Mouse (Mus musculus): Measurements from ENCODE around the gene Ccdc189. TPM values are rescaled to one million over a fixed set of nuclear protein-coding genes. Genes with fewer than 3 reads are reported as not detected.
"Not testable (repeated sequence)": the region's sequence is repeated elsewhere in the genome, so short reads cannot be mapped to it uniquely, and the experiment has no call there.

The Ccdc189 gene
- 14.0 and 16.5 TPM in 2 replicates for polyA plus RNA-seq (2012; rRNA removed)

- no peak for TF ChIP-seq CTCF (IDR thresholded peaks at IDR 0.05; ENCODE audit: insufficient read depth, low read length)
- peak; percentile 53; the same call in 1 of the 2 replicates for TF ChIP-seq POLR2A (IDR thresholded peaks at IDR 0.05; ENCODE audit: borderline replicate concordance, extremely low read depth, low read depth, low read length)
- H3K4me1 ChIP-seq (ENCODE audit: control insufficient read depth, insufficient read depth, low read length): peaks cover 5% of the 10 kb centered on the region
- under 1% methylated on average over 50 of the region's 50 CpGs for WGBS
- DNase-seq: peak; percentile 88
- peak within 1 kb of the TSS; percentile 87 for H3K4me3 ChIP-seq (replicated peaks; ENCODE audit: extremely low read depth, low read depth, low read length)
These were observed at the start of gene Ccdc189, which contains the start of gene Rnf40 for GRCm38 (mm10) chr7:127588011-127588871. Gene Ccdc189 (minus strand): TSS chr7:127588595. Gene Rnf40 (plus strand): TSS chr7:127588767.

DNA sequence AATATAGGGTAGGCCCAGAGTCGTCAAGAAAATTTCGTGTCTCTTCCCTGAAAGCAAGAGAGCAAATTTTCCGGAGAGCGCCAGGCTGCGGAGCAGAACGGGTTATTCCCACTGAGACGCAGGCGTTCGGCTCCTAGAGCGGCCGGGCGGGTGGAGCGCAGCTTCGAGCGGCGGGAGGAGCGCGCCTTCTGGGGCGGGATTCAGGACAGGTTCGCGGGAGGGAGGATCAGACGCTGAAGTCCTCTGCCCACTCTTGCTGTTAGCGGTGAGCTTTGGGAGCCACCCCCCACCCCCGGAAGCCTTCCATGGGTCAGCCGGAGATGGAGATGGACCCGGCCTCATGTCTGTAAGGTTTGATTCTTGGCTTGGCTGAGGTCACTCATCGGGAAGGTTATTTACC is 48.6 kb upstream of the Ccdc189 start:
- no peak for TF ChIP-seq CTCF (IDR thresholded peaks at IDR 0.05; ENCODE audit: insufficient read depth, low read length)
- TF ChIP-seq POLR2A (IDR thresholded peaks at IDR 0.05; ENCODE audit: borderline replicate concordance, extremely low read depth, low read depth, low read length): peak; percentile 53; the same call in 1 of the 2 replicates

GRCm38 (mm10) chr7:127631416-127631815 is 43.0 kb upstream of the Ccdc189 start:
- H3K4me1 ChIP-seq (ENCODE audit: control insufficient read depth, insufficient read depth, low read length): no peaks in the 10 kb centered on the region
- H3K4me3 ChIP-seq (replicated peaks; ENCODE audit: extremely low read depth, low read depth, low read length): no peak overlapping the region
- no peak for TF ChIP-seq POLR2A (IDR thresholded peaks at IDR 0.05; ENCODE audit: borderline replicate concordance, extremely low read depth, low read depth, low read length)
- TF ChIP-seq CTCF (IDR thresholded peaks at IDR 0.05; ENCODE audit: insufficient read depth, low read length): no peak
- DNase-seq: no peak
- WGBS: 73% methylated on average over 4 of the region's 4 CpGs

More for the DNA sequence above, 48.6 kb upstream of the Ccdc189 start:
- peak overlapping the region; percentile 75 for H3K4me3 ChIP-seq (replicated peaks; ENCODE audit: extremely low read depth, low read depth, low read length)
- H3K4me1 ChIP-seq (ENCODE audit: control insufficient read depth, insufficient read depth, low read length): peaks cover 3% of the 10 kb centered on the region; the same call in 1 of the 2 replicates
- DNase-seq: peak; percentile 69
- WGBS: 1% methylated on average over 27 of the region's 27 CpGs

DNA sequence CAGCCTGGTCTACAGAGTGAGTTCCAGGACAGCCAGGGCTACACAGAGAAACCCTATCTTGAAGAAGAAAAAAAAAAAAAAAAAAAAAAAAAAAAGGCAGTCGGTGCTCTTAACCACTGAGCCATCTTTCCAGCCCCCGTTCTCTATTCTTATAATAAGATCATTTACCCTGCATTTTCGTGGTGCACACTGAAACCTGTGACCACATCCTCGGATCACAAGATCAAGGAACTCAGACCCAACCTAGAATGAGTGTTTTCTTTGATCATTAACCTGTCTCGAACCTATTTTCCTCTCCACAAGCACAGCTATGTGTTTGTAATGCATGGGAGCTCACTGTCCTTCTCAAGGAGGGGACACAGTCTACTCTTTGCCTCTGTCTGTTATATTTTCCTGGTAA is 40.3 kb upstream of the Ccdc189 start:
- Histone ChIP-seq H3K4me1 (ENCODE audit: control insufficient read depth, insufficient read depth, low read length) (no peaks in the 10 kb centered on the region), H3K4me3 (replicated peaks; ENCODE audit: extremely low read depth, low read depth, low read length) (no peak overlapping the region)
- 62% methylated on average over 5 of the region's 5 CpGs for WGBS
- TF ChIP-seq POLR2A (IDR thresholded peaks at IDR 0.05; ENCODE audit: borderline replicate concordance, extremely low read depth, low read depth, low read length): no peak
- no peak for TF ChIP-seq CTCF (IDR thresholded peaks at IDR 0.05; ENCODE audit: insufficient read depth, low read length)
- no peak for DNase-seq

GRCm38 (mm10) chr7:127626471-127626870 is 38.1 kb upstream of the Ccdc189 start:
- no peak for DNase-seq
- 88% methylated on average over 4 of the region's 4 CpGs for WGBS
- TF ChIP-seq POLR2A (IDR thresholded peaks at IDR 0.05; ENCODE audit: borderline replicate concordance, extremely low read depth, low read depth, low read length): no peak
- TF ChIP-seq CTCF (IDR thresholded peaks at IDR 0.05; ENCODE audit: insufficient read depth, low read length): no peak

DNA sequence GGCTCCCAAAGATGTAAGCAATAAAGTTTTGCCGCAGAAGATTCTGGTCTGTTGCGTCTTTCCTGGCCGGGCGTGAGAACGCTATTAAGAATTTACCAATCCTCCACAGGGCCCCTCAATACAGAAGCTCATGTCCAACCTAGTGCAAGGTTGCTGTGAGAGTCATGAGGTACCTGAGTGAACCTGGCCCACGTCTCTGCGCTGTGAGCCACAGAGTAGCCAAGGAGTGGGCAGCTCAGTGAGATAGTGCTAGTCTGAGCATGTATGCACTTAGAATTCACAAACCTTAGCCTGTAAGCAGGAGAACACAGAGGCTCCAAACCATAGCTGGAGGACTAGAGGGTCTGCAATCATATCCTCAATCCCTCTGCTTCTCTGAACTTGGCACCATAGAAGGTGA is 37.6 kb upstream of the Ccdc189 start:
- Histone ChIP-seq H3K4me1 (ENCODE audit: control insufficient read depth, insufficient read depth, low read length) (no peaks in the 10 kb centered on the region), H3K4me3 (replicated peaks; ENCODE audit: extremely low read depth, low read depth, low read length) (no peak overlapping the region)
- DNase-seq: no peak
- WGBS: 97% methylated on average over 7 of the region's 7 CpGs
- no peak for TF ChIP-seq CTCF (IDR thresholded peaks at IDR 0.05; ENCODE audit: insufficient read depth, low read length)
- no peak for TF ChIP-seq POLR2A (IDR thresholded peaks at IDR 0.05; ENCODE audit: borderline replicate concordance, extremely low read depth, low read depth, low read length)

More at GRCm38 (mm10) chr7:127626471-127626870, 38.1 kb upstream of the Ccdc189 start:
- H3K4me1 ChIP-seq (ENCODE audit: control insufficient read depth, insufficient read depth, low read length): no peaks in the 10 kb centered on the region
- H3K4me3 ChIP-seq (replicated peaks; ENCODE audit: extremely low read depth, low read depth, low read length): no peak overlapping the region

DNA sequence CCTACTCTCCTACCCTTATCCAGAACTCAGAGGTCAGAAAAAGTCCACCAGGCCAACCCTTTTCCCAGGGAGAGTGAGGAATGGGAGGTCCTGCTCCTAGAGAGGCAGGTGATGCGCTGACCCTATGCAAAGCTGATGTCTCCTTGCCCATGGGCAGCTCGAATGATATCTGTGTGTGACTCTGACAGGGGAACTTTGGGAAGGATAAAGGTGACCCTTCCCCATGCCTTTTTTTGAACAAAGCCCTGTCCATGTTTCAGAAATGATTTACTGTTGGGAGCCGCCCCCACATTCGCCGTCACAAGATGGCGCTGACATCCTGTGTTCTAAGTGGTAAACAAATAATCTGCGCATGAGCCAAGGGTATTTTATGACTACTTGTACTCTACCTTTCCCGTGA is 30.0 kb upstream of the Ccdc189 start:
- WGBS: 88% methylated on average over 7 of the region's 8 CpGs
- DNase-seq; H3K4me3 ChIP-seq (replicated peaks; ENCODE audit: extremely low read depth, low read depth, low read length); H3K4me1 ChIP-seq (ENCODE audit: control insufficient read depth, insufficient read depth, low read length): not testable (repeated sequence)

DNA sequence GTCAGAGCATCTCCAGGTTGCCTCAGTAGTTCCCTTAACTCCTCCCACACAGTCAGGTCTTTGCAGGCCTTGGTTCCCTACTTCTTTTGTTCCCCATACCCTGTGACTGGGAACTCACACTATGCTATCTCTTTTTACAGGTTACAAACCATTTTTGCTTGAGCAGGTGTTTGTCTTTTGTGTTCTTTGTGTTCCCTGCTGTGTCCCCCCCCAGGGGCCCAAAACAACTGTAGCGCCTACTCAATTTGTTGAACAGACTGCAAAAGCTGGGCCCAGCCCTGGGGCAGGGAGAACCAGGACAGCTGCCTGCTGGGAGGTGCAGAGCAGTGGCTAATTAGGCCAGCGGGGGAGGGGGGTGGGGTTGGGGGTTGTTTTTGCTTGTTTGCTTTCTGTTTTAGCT is 29.6 kb upstream of the Ccdc189 start:
- TF ChIP-seq POLR2A (IDR thresholded peaks at IDR 0.05; ENCODE audit: borderline replicate concordance, extremely low read depth, low read depth, low read length) (no peak), CTCF (IDR thresholded peaks at IDR 0.05; ENCODE audit: insufficient read depth, low read length) (no peak)
- 74% methylated on average over 2 of the region's 2 CpGs for WGBS
- no peak for DNase-seq
- 0 out of 2 replicates have a peak, but pooled peaks cover 7% of the 10 kb centered on the region for H3K4me1 ChIP-seq (ENCODE audit: control insufficient read depth, insufficient read depth, low read length)
- H3K4me3 ChIP-seq (replicated peaks; ENCODE audit: extremely low read depth, low read depth, low read length): no peak overlapping the region

DNA sequence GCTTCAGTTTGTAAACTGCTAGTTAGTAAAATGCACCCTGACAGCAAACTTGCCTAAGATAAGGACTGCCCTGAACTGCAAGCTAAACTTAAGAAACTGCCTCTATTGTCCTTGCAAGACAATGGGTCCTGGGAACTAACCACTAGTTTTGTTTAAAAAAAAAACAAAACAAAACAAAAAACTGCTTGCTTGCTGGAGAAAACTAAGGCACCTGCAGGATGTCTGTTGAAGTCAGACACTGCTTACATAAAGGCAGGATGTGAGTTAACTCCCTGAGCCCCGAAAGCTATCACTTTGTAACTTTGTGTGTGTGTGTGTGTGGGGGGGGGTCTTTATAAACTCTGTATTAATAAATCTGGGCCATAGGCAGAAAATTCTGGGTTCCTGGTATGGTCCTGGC is 28.5 kb upstream of the Ccdc189 start:
- Histone ChIP-seq H3K4me3 (replicated peaks; ENCODE audit: extremely low read depth, low read depth, low read length) (no peak overlapping the region), H3K4me1 (ENCODE audit: control insufficient read depth, insufficient read depth, low read length) (0 out of 2 replicates have a peak, but pooled peaks cover 7% of the 10 kb centered on the region)
- 40% methylated on average over 1 of the region's 1 CpGs for WGBS
- TF ChIP-seq CTCF (IDR thresholded peaks at IDR 0.05; ENCODE audit: insufficient read depth, low read length) (no peak), POLR2A (IDR thresholded peaks at IDR 0.05; ENCODE audit: borderline replicate concordance, extremely low read depth, low read depth, low read length) (no peak)
- DNase-seq: no peak

DNA sequence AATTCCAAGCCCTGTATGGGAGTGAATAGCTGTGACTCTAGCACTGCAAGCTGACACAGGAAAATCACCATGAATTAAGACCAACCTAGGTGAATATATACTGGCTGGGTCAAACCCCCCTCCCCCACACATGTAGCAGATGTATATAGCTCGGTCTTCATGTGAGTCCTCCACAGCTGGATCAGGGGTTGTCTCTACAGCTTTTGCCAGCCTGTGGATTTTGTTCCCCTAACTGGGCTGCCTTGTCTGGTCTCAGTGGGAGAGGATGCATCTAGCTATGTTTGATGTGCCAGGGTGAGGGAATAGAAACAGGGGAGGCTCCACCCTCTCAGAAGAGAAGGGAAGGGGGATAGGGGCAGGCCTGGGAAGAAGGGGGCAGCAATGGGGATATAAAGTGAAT is 27.9 kb upstream of the Ccdc189 start:
- Histone ChIP-seq H3K4me3 (replicated peaks; ENCODE audit: extremely low read depth, low read depth, low read length) (no peak overlapping the region), H3K4me1 (ENCODE audit: control insufficient read depth, insufficient read depth, low read length) (0 out of 2 replicates have a peak, but pooled peaks cover 7% of the 10 kb centered on the region)
- DNase-seq: no peak
- 35% methylated on average over 1 of the region's 1 CpGs for WGBS
- TF ChIP-seq POLR2A (IDR thresholded peaks at IDR 0.05; ENCODE audit: borderline replicate concordance, extremely low read depth, low read depth, low read length): no peak
- TF ChIP-seq CTCF (IDR thresholded peaks at IDR 0.05; ENCODE audit: insufficient read depth, low read length): no peak
